Mouse (Mus musculus) MEL (cell line): Measurements from ENCODE around the gene App. TPM values are rescaled to one million over a fixed set of nuclear protein-coding genes. Genes with fewer than 3 reads are reported as not detected.

Experiments
- DNase-seq: peaks from one replicate; pipeline ENCODE4 v3.0.0; 2011; ENCODE audit warnings: low read depth, low spot score
- H3K27ac ChIP-seq: 2 replicates; pipeline ENCODE4 v1.5.1; 2012; ENCODE audit warnings: low read depth, mild to moderate bottlenecking, control low read depth, low read length, moderate library complexity; ENCODE audit not compliant: control insufficient read depth
- H3K27me3 ChIP-seq, 2 experiments: fragments of 150-350 bp in 1 of 2; sonication (generic) in 1 of 2; 2 replicates each; pipeline ENCODE4 v1.6.1; 2012; ENCODE audit warnings: low read length in 2 of 2, mild to moderate bottlenecking in 2 of 2, improper control_type of control experiment in 1 of 2, moderate library complexity in 1 of 2; ENCODE audit not compliant: insufficient read depth in 2 of 2, control insufficient read depth in 1 of 2
- H3K36me3 ChIP-seq, 2 experiments: 2 replicates each; pipeline ENCODE4 v1.6.1; 2012 to 2014; ENCODE audit warnings: low read length in 2 of 2, improper control_type of control experiment in 1 of 2, inconsistent platforms in 1 of 2, mild to moderate bottlenecking in 1 of 2; ENCODE audit not compliant: insufficient read depth in 2 of 2, control insufficient read depth in 1 of 2
- H3K4me1 ChIP-seq, 2 experiments: fragments of 150-350 bp in 1 of 2; sonication (generic) in 1 of 2; 2 replicates each; pipeline ENCODE4 v1.6.1; 2012; ENCODE audit warnings: low read length in 2 of 2, improper control_type of control experiment in 1 of 2, mild to moderate bottlenecking in 1 of 2; ENCODE audit not compliant: insufficient read depth in 2 of 2, control insufficient read depth in 1 of 2
- H3K4me3 ChIP-seq, 2 experiments: fragments of 150-350 bp in 1 of 2; sonication (generic) in 1 of 2; 2 replicates each; pipeline ENCODE4 v1.5.1; 2012; ENCODE audit warnings: low read depth in 2 of 2, low read length in 2 of 2, mild to moderate bottlenecking in 2 of 2, moderate library complexity in 2 of 2, control low read depth in 1 of 2, improper control_type of control experiment in 1 of 2; ENCODE audit not compliant: control insufficient read depth in 1 of 2, insufficient read depth in 1 of 2
- H3K79me2 ChIP-seq: 2 replicates; pipeline ENCODE4 v1.6.1; 2012; ENCODE audit warnings: mild to moderate bottlenecking, low read length, moderate library complexity; ENCODE audit not compliant: control insufficient read depth, poor library complexity, insufficient read depth
- H3K9ac ChIP-seq: 2 replicates; pipeline ENCODE4 v1.6.1; 2012; ENCODE audit warnings: low read depth, mild to moderate bottlenecking, control low read depth, low read length, moderate library complexity; ENCODE audit not compliant: control insufficient read depth, poor library complexity, severe bottlenecking
- H3K9me3 ChIP-seq: fragments of 150-350 bp; sonication (generic); replicated peaks from 2 replicates; pipeline ENCODE4 v1.6.1; 2012; ENCODE audit warnings: mild to moderate bottlenecking, low read length, improper control_type of control experiment, moderate library complexity; ENCODE audit not compliant: insufficient read depth
- BHLHE40 ChIP-seq: IDR thresholded peaks from 2 replicates; pipeline ENCODE4 v1.6.1; 2012; ENCODE audit warnings: low read depth, mild to moderate bottlenecking, inconsistent platforms, low read length, improper control_type of control experiment, borderline replicate concordance
- CHD2 ChIP-seq: IDR thresholded peaks from 2 replicates; pipeline ENCODE4 v1.6.1; 2011; ENCODE audit warnings: low read length, improper control_type of control experiment
- CTCF ChIP-seq, 3 experiments: IDR thresholded peaks in 2 of 3; conservative IDR thresholded peaks in 1 of 3; 2 replicates each; pipeline ENCODE4 v1.5.1; 2011 to 2012; ENCODE audit warnings: low read length in 3 of 3, low read depth in 2 of 3, mild to moderate bottlenecking in 2 of 3, improper control_type of control experiment in 1 of 3, inconsistent platforms in 1 of 3, mixed read lengths in 1 of 3, moderate library complexity in 1 of 3; ENCODE audit not compliant: control insufficient read depth in 1 of 3, insufficient read depth in 1 of 3, poor library complexity in 1 of 3, severe bottlenecking in 1 of 3
- E2F4 ChIP-seq: IDR thresholded peaks from 2 replicates; pipeline ENCODE4 v1.6.1; 2011; ENCODE audit warnings: low read depth, low read length, improper control_type of control experiment, borderline replicate concordance
- ETS1 ChIP-seq: IDR thresholded peaks from 2 replicates; pipeline ENCODE4 v1.6.1; 2012; ENCODE audit warnings: low read depth, mild to moderate bottlenecking, inconsistent platforms, low read length, improper control_type of control experiment, moderate library complexity
- GABPA ChIP-seq: IDR thresholded peaks from 2 replicates; pipeline ENCODE4 v1.6.1; 2012; ENCODE audit warnings: low read depth, mild to moderate bottlenecking, inconsistent platforms, low read length, improper control_type of control experiment, moderate library complexity
- HCFC1 ChIP-seq: IDR thresholded peaks from 2 replicates; pipeline ENCODE4 v1.6.1; 2012; ENCODE audit warnings: low read depth, mild to moderate bottlenecking, inconsistent platforms, low read length, improper control_type of control experiment, moderate library complexity
- JUND ChIP-seq: IDR thresholded peaks from 2 replicates; pipeline ENCODE4 v1.6.1; 2011; ENCODE audit warnings: low read depth, mild to moderate bottlenecking, improper control_type of control experiment, low read length
- MAZ ChIP-seq: IDR thresholded peaks from 2 replicates; pipeline ENCODE4 v1.6.1; 2012; ENCODE audit warnings: low read depth, mild to moderate bottlenecking, inconsistent platforms, low read length, improper control_type of control experiment
- MYB ChIP-seq: IDR thresholded peaks from 2 replicates; pipeline ENCODE4 v1.6.1; 2011; ENCODE audit warnings: mild to moderate bottlenecking, low read depth, low read length, improper control_type of control experiment
- MYC ChIP-seq: IDR thresholded peaks from 2 replicates; pipeline ENCODE4 v1.6.1; 2011; ENCODE audit warnings: low read depth, mild to moderate bottlenecking, low read length, improper control_type of control experiment, moderate library complexity
- NELFE ChIP-seq: IDR thresholded peaks from 2 replicates; pipeline ENCODE4 v1.6.1; 2011; ENCODE audit warnings: low read depth, low read length, improper control_type of control experiment
- POLR2AphosphoS2 ChIP-seq: IDR thresholded peaks from 2 replicates; pipeline ENCODE4 v1.6.1; 2011; ENCODE audit warnings: low read length, improper control_type of control experiment
- POLR2AphosphoS5 ChIP-seq: IDR thresholded peaks from 2 replicates; pipeline ENCODE4 v1.6.1; 2012; ENCODE audit warnings: low read depth, borderline replicate concordance, mild to moderate bottlenecking, inconsistent platforms, low read length, moderate library complexity, mixed read lengths
- RCOR1 ChIP-seq: IDR thresholded peaks from 2 replicates; pipeline ENCODE4 v1.6.1; 2012; ENCODE audit warnings: low read depth, mild to moderate bottlenecking, inconsistent platforms, low read length, improper control_type of control experiment
- SMC3 ChIP-seq: IDR thresholded peaks from 2 replicates; pipeline ENCODE4 v1.6.1; 2011; ENCODE audit warnings: low read depth, low read length, improper control_type of control experiment
- TAL1 ChIP-seq: IDR thresholded peaks from 2 replicates; pipeline ENCODE4 v1.6.1; 2012; ENCODE audit warnings: mild to moderate bottlenecking, inconsistent platforms, low read length, moderate library complexity, mixed read lengths
- TBP ChIP-seq: IDR thresholded peaks from 2 replicates; pipeline ENCODE4 v1.8.0; 2011; ENCODE audit warnings: low read depth, low read length, improper control_type of control experiment
- UBTF ChIP-seq: IDR thresholded peaks from 2 replicates; pipeline ENCODE4 v1.6.1; 2012; ENCODE audit warnings: low read depth, mild to moderate bottlenecking, inconsistent platforms, low read length, improper control_type of control experiment, moderate library complexity, borderline replicate concordance; ENCODE audit not compliant: insufficient read depth
- ZC3H11A ChIP-seq: IDR thresholded peaks from 2 replicates; pipeline ENCODE4 v1.6.1; 2012; ENCODE audit warnings: low read depth, mild to moderate bottlenecking, inconsistent platforms, low read length, improper control_type of control experiment
- ZMIZ1 ChIP-seq: IDR thresholded peaks from 2 replicates; pipeline ENCODE4 v1.6.1; 2012; ENCODE audit warnings: low read depth, mild to moderate bottlenecking, inconsistent platforms, low read length, improper control_type of control experiment, moderate library complexity
- polyA plus RNA-seq, 2 experiments: library from polyadenylated mRNA; stranded (reverse) in 1 of 2; unstranded in 1 of 2; fragments of >175 nt in 1 of 2; fragments of >200 nt in 1 of 2; gene quantifications; 2 replicates each; pipeline versions ENCODE4 v1.2.1 to v1.2.4; 2012; ENCODE audit warnings: low replicate concordance in 2 of 2, low read depth in 1 of 2; ENCODE audit not compliant: insufficient read length in 2 of 2, insufficient read depth in 1 of 2, missing spikeins in 1 of 2
- total RNA-seq: library from RNA; depleted of rRNA; stranded (reverse); fragments of 300-350 nt; gene quantifications from 2 replicates; pipeline ENCODE4 v1.2.3, GENCODE M21; 2012

Gene App
- total and polyA plus RNA-seq, 3 experiments: not detected

- Histone ChIP-seq H3K27me3 (no peaks in the 10 kb centered on the region), H3K79me2 (no peaks in the 10 kb centered on the region), H3K4me1 (no peaks in the 10 kb centered on the region), H3K9me3 (no peaks in the 10 kb centered on the region), H3K36me3 (no peaks in the 10 kb centered on the region), H3K4me3 (no peak overlapping the region), H3K27ac (no peak overlapping the region), H3K9ac (no peak overlapping the region)
- no peak for DNase-seq
- TF ChIP-seq TBP (no peak), ZC3H11A (no peak), GABPA (no peak), JUND (no peak), E2F4 (no peak), HCFC1 (no peak), ZMIZ1 (no peak), POLR2AphosphoS5 (no peak), CTCF (IDR thresholded peaks at IDR 0.05 in 2 of 3, conservative IDR thresholded peaks at IDR 0.05 in 1 of 3; ENCODE audit: control insufficient read depth in 1 of 3, insufficient read depth in 1 of 3, low read depth in 2 of 3, low read length in 3 of 3, poor library complexity in 1 of 3, severe bottlenecking in 1 of 3) (no peak)
These were observed 74.1 kb downstream of the App start for GRCm38 (mm10) chr16:85099487-85099886.

GRCm38 (mm10) chr16:85099044-85099443, 74.5 kb downstream of the App start:
- Histone ChIP-seq H3K9me3 (no peaks in the 10 kb centered on the region), H3K36me3 (no peaks in the 10 kb centered on the region), H3K9ac (no peak overlapping the region), H3K27me3 (no peaks in the 10 kb centered on the region), H3K27ac (no peak overlapping the region), H3K79me2 (no peaks in the 10 kb centered on the region), H3K4me1 (no peaks in the 10 kb centered on the region), H3K4me3 (no peak overlapping the region)
- DNase-seq: no peak
- TF ChIP-seq ETS1 (no peak), MYC (no peak), UBTF (no peak), ZMIZ1 (no peak), POLR2AphosphoS2 (no peak), JUND (no peak)

DNA sequence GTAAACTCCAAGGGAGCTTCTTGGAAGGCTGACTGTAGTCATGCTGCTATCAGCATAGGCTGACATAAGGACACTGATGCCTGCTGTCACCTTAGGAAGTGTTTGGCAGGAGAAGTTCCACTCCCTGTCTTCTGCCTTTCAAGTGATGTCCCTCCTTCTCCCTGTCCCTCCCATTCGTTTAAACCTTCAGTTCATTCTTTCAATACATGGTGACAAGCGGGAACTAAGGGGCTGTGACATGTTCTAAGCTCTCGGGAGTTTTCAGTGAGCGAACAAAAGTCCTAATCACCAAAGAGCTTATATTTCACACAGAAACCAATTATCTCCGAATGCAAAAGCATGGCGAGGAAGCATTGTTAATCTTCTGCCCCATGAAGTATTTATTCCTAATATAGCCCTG, 77.2 kb downstream of the App start:
- no peak for DNase-seq
- no peaks in the 10 kb centered on the region for H3K27me3 ChIP-seq
- no peak overlapping the region for H3K27ac ChIP-seq
- no peaks in the 10 kb centered on the region for H3K4me1 ChIP-seq
- H3K36me3 ChIP-seq: no peaks in the 10 kb centered on the region
- H3K9me3 ChIP-seq: no peaks in the 10 kb centered on the region
- no peak for TF ChIP-seq ZMIZ1
- TF ChIP-seq CHD2: no peak
- TF ChIP-seq BHLHE40: no peak
- no peak for TF ChIP-seq ZC3H11A
- no peak for TF ChIP-seq MAZ
- no peak for TF ChIP-seq MYB
- TF ChIP-seq TAL1: no peak
- no peak for TF ChIP-seq RCOR1
- no peak for TF ChIP-seq NELFE
- TF ChIP-seq SMC3: no peak
- no peak for TF ChIP-seq TBP
- TF ChIP-seq, all 39 proteins: peak for 0
- no peaks in the 10 kb centered on the region for H3K79me2 ChIP-seq
- no peak overlapping the region for H3K9ac ChIP-seq
- H3K4me3 ChIP-seq: no peak overlapping the region
